Mouse (Mus musculus) kidney, adult 2 months (tissue): ENCODE measurements at regions not wholly inside any gene's neighbourhood (a gene's known extent, or its start where the extent isn't known, plus 50 kb on each side); places are given as distances from the start of the nearest gene placed in this dataset.

Experiments
- CTCF ChIP-seq: fragments of 200-500 bp; conservative IDR thresholded peaks from 2 replicates; pipeline ENCODE4 v1.5.1; 2011; ENCODE audit warnings: low read depth, mild to moderate bottlenecking, control low read depth, low read length, moderate library complexity, mixed read lengths; ENCODE audit not compliant: insufficient read depth, insufficient read length
- POLR2A ChIP-seq: fragments of 200-500 bp; IDR thresholded peaks from one replicate; pipeline ENCODE4 v1.6.1; 2011; ENCODE audit warnings: low read depth, low read length, control low read depth

DNA sequence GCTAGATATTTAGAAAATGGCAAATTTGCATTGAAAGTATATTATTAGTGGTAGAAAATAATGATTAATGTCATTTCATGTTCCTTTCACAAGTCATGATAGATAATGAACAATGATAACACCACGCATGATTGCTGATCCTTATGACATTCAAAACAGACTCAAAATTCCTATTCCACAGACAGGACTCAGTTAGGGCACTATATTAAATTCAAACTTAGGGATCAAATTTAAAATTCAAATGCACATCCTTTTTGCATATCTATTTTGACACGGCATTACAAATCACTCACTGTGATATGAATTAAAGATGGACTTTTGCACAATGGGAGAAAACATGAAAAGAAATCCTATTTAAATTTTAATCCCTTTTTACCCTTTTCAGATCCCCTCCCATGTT lies 340.1 kb upstream of the Tmpo start:
- TF ChIP-seq CTCF (no peak), POLR2A (no peak)
